Mouse (Mus musculus): ENCODE results near the gene Fanci. TPM values are rescaled to one million over a fixed set of nuclear protein-coding genes. Genes with fewer than 3 reads are reported as not detected.

The Fanci gene
- total and polyA plus RNA-seq, 3 experiments, result 14.9 to 25.0 (median 20.0) TPM

- Histone ChIP-seq H3K4me2 (ENCODE audit: insufficient read depth, low read depth, poor library complexity, severe bottlenecking) (peak overlapping the region; percentile 22; the same call in 1 of the 2 replicates), H3K79me2 (replicated peaks; ENCODE audit: control insufficient read depth, extremely low read depth, insufficient read depth, poor library complexity, severe bottlenecking) (no peaks in the 10 kb centered on the region), H3K9ac (ENCODE audit: insufficient read depth, low read depth) (no peak overlapping the region), H3K36me3 (replicated peaks in 1 of 2; ENCODE audit: control insufficient read depth in 1 of 2, insufficient read depth in 1 of 2, low read length in 1 of 2) (no peaks in the 10 kb centered on the region), H3K27me3 (replicated peaks) (peaks cover 2% of the 10 kb centered on the region), H3K27ac (ENCODE audit: insufficient read depth, low read depth) (no peak overlapping the region), H3K4me1 (ENCODE audit: control insufficient read depth in 1 of 2, insufficient read depth in 2 of 2) (peaks cover 3 to 36% of the 10 kb centered on the region in 2 experiments), H3K4me3 (replicated peaks in 1 of 3; ENCODE audit: low read depth in 2 of 3, low read length in 2 of 3, poor library complexity in 1 of 3) (no peak overlapping the region), H3K9me3 (replicated peaks; ENCODE audit: low read length) (peaks cover 2% of the 10 kb centered on the region)
- dilution Hi-C loops (cut with MboI; ENCODE audit: extremely low pct_ligation_motif_present, extremely low pct_unique_long_range_greater_than_20kb, low sequenced_read_pairs) (no loop called here), in situ Hi-C loops (cut with MboI; ENCODE audit: low pct_ligation_motif_present, low pct_unique_long_range_greater_than_20kb, low sequenced_read_pairs) (loop anchor here (25.0 kb wide), 1 partner anchor 208 kb away; the partner anchor contains the start of gene Abhd2)
- TF ChIP-seq RCOR1 (conservative IDR thresholded peaks at IDR 0.05; ENCODE audit: low read depth, low read length), result no peak
- peak; percentile 91 for TF ChIP-seq ZNF384 (IDR thresholded peaks at IDR 0.05; ENCODE audit: low read depth, low read length)
- peak; percentile 66 for DNase-seq (ENCODE audit: extremely low read depth)
Measured at GRCm38 (mm10) chr7:79470718-79471117, 79.0 kb downstream of the Fanci start.

- H3K9me3 ChIP-seq (replicated peaks; ENCODE audit: low read length), result peaks cover 2% of the 10 kb centered on the region
Measured at GRCm38 (mm10) chr7:79471436-79471835, 79.7 kb downstream of the Fanci start.

GRCm38 (mm10) chr7:79472792-79473191 lies 81.1 kb downstream of the Fanci start:
- peak; percentile 30 for DNase-seq (ENCODE audit: extremely low read depth)
- Histone ChIP-seq H3K79me2 (replicated peaks; ENCODE audit: control insufficient read depth, extremely low read depth, insufficient read depth, poor library complexity, severe bottlenecking) (no peaks in the 10 kb centered on the region), H3K4me2 (ENCODE audit: insufficient read depth, low read depth, poor library complexity, severe bottlenecking) (no peak overlapping the region), H3K27ac (ENCODE audit: insufficient read depth, low read depth) (no peak overlapping the region), H3K9me3 (replicated peaks; ENCODE audit: low read length) (peaks cover 2% of the 10 kb centered on the region), H3K36me3 (replicated peaks in 1 of 2; ENCODE audit: control insufficient read depth in 1 of 2, insufficient read depth in 1 of 2, low read length in 1 of 2) (no peaks in the 10 kb centered on the region), H3K4me3 (replicated peaks in 1 of 3; ENCODE audit: low read depth in 2 of 3, low read length in 2 of 3, poor library complexity in 1 of 3) (no peak overlapping the region), H3K9ac (ENCODE audit: insufficient read depth, low read depth) (no peak overlapping the region), H3K27me3 (replicated peaks) (peaks cover 12% of the 10 kb centered on the region), H3K4me1 (ENCODE audit: control insufficient read depth in 1 of 2, insufficient read depth in 2 of 2) (peaks cover 7 to 27% of the 10 kb centered on the region in 2 experiments; a peak in 3 of 4 replicates)
- in situ Hi-C loops (cut with MboI; ENCODE audit: low pct_ligation_motif_present, low pct_unique_long_range_greater_than_20kb, low sequenced_read_pairs) (loop anchor here (25.0 kb wide), 1 partner anchor 210 kb away; the partner anchor contains the start of gene Abhd2), dilution Hi-C loops (cut with MboI; ENCODE audit: extremely low pct_ligation_motif_present, extremely low pct_unique_long_range_greater_than_20kb, low sequenced_read_pairs) (no loop called here)
- TF ChIP-seq CHD1 (IDR thresholded peaks at IDR 0.05; ENCODE audit: low read depth, low read length), result no peak
- TF ChIP-seq RAD21 (IDR thresholded peaks at IDR 0.05; ENCODE audit: low read depth, low read length), result peak; percentile 40
- TF ChIP-seq SMC3 (IDR thresholded peaks at IDR 0.05; ENCODE audit: low read depth, low read length), result peak; percentile 43
- peak; percentile 33 to 57; a peak in 3 of 4 replicates for TF ChIP-seq CTCF (conservative IDR thresholded peaks at IDR 0.05 in 1 of 2, IDR thresholded peaks at IDR 0.05 in 1 of 2; ENCODE audit: low read depth in 2 of 2, low read length in 2 of 2)

More at GRCm38 (mm10) chr7:79471436-79471835, 79.7 kb downstream of the Fanci start:
- Histone ChIP-seq H3K9ac (ENCODE audit: insufficient read depth, low read depth) (no peak overlapping the region), H3K4me1 (ENCODE audit: control insufficient read depth in 1 of 2, insufficient read depth in 2 of 2) (peaks cover 3 to 35% of the 10 kb centered on the region in 2 experiments), H3K79me2 (replicated peaks; ENCODE audit: control insufficient read depth, extremely low read depth, insufficient read depth, poor library complexity, severe bottlenecking) (no peaks in the 10 kb centered on the region), H3K4me3 (replicated peaks in 1 of 3; ENCODE audit: low read depth in 2 of 3, low read length in 2 of 3, poor library complexity in 1 of 3) (no peak overlapping the region), H3K27me3 (replicated peaks) (peaks cover 5% of the 10 kb centered on the region), H3K36me3 (replicated peaks in 1 of 2; ENCODE audit: control insufficient read depth in 1 of 2, insufficient read depth in 1 of 2, low read length in 1 of 2) (no peaks in the 10 kb centered on the region), H3K4me2 (ENCODE audit: insufficient read depth, low read depth, poor library complexity, severe bottlenecking) (peak overlapping the region; percentile 22; the same call in 1 of the 2 replicates), H3K27ac (ENCODE audit: insufficient read depth, low read depth) (no peak overlapping the region)
- TF ChIP-seq ZC3H11A (IDR thresholded peaks at IDR 0.05; ENCODE audit: low read depth, low read length), result no peak
- TF ChIP-seq ZKSCAN1 (IDR thresholded peaks at IDR 0.05; ENCODE audit: borderline replicate concordance, low read depth, low read length), result no peak
- peak; percentile 74 for TF ChIP-seq MAX (IDR thresholded peaks at IDR 0.05; ENCODE audit: low read length)
- 0 out of 2 replicates have a peak, but pooled peaks have one; percentile 8 for TF ChIP-seq ZNF384 (IDR thresholded peaks at IDR 0.05; ENCODE audit: low read depth, low read length)
- TF ChIP-seq JUND (conservative IDR thresholded peaks at IDR 0.05; ENCODE audit: low read depth, low read length), result no peak
- TF ChIP-seq CTCF (conservative IDR thresholded peaks at IDR 0.05 in 1 of 2, IDR thresholded peaks at IDR 0.05 in 1 of 2; ENCODE audit: low read depth in 2 of 2, low read length in 2 of 2), result peak; percentile 21 to 71; a peak in 3 of 4 replicates
- peak; percentile 60 for TF ChIP-seq SMC3 (IDR thresholded peaks at IDR 0.05; ENCODE audit: low read depth, low read length)
- TF ChIP-seq IRF4 (IDR thresholded peaks at IDR 0.05; ENCODE audit: low read depth, low read length), result peak; percentile 22; the same call in 1 of the 2 replicates
- TF ChIP-seq SIN3A (IDR thresholded peaks at IDR 0.05; ENCODE audit: low read length), result peak; percentile 56
- peak; percentile 62 for TF ChIP-seq RAD21 (IDR thresholded peaks at IDR 0.05; ENCODE audit: low read depth, low read length)
- peak; percentile 56; the same call in 1 of the 2 replicates for TF ChIP-seq MXI1 (IDR thresholded peaks at IDR 0.05; ENCODE audit: low read depth, low read length)
- TF ChIP-seq ELF1 (IDR thresholded peaks at IDR 0.05; ENCODE audit: low read depth, low read length), result no peak
- peak; percentile 96 for TF ChIP-seq MYC (IDR thresholded peaks at IDR 0.05; ENCODE audit: low read depth, low read length)
- 0 out of 2 replicates have a peak, but pooled peaks have one; percentile 37 for TF ChIP-seq MEF2A (IDR thresholded peaks at IDR 0.05; ENCODE audit: borderline replicate concordance, low read depth, low read length)
- no peak for TF ChIP-seq KAT2A (IDR thresholded peaks at IDR 0.05; ENCODE audit: insufficient replicate concordance, low read length)
- dilution Hi-C loops (cut with MboI; ENCODE audit: extremely low pct_ligation_motif_present, extremely low pct_unique_long_range_greater_than_20kb, low sequenced_read_pairs), result no loop called here
- in situ Hi-C loops (cut with MboI; ENCODE audit: low pct_ligation_motif_present, low pct_unique_long_range_greater_than_20kb, low sequenced_read_pairs), result loop anchor here (25.0 kb wide), 1 partner anchor 209 kb away; the partner anchor contains the start of gene Abhd2
- DNase-seq (ENCODE audit: extremely low read depth), result peak; percentile 53
